Mouse (Mus musculus): ENCODE measurements around the gene Gm48552.

Gm48552 gene

DNA sequence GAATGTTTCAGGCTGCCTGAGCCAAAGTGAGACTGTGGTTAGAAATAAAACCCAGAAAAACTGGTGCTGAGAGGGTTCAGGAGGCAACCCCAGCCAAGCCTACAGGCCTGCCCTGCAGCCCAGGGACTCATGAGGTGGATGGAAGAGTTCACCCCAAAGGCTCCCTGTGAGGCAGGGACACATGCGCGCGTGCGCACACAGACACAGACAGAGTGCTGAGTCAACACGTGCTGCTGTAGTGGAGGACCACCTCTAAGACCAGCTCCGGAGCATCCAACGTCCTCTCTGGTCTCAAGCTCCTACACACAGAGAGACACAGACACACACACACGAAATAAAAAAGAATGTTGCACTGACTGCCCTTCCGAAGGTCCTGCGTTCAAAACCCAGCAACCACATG, 13.5 kb upstream of the Gm48552 start:
- DNase-seq (ENCODE audit: low read depth, low spot score), result no peak
- Histone ChIP-seq H3K27me3 (ENCODE audit: control insufficient read depth, insufficient read depth, low read length, poor library complexity, severe bottlenecking) (no peaks in the 10 kb centered on the region), H3K36me3 (ENCODE audit: control insufficient read depth, insufficient read depth, low read length, poor library complexity, severe bottlenecking) (peaks cover 2% of the 10 kb centered on the region; the same call in 1 of the 2 replicates)

DNA sequence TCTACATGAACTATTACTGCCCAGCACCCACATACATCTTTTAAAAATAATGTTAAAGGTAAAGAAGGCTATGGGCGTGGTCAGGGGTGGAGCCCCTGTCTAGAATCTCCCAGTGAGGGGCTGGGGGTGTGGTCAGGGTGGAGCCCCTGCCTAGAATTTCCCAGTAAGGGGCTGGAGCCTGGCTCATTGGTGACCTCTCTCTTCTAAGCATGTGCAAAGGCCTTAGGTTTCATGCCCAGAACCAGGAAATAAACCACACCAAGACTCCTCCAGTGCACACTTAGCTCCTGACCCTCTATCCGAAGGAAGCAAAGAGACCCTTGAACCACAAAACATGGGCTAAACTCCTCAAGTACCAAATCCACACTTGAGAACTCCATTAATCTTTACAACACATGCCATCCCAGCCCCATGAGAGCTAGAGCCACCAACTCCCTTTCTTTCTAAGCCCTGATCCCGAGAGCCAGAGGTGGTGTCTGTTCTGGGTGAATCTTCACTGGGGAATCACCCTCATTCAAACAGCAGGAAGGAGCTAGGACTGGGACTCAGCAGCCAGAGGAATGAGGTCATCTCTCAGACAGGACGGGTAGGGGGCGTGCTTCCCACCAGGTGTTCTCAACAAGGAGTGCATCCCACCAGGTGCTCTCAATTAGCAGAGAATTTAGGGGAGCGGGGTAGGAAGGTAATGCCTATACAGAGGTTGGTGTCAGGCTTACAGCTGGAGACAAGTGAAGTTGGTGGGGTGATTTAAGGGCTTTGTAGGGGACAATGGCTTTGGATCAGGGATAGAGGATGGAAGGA, 12.0 kb upstream of the Gm48552 start:
- Histone ChIP-seq H3K27me3 (ENCODE audit: control insufficient read depth, insufficient read depth, low read length, poor library complexity, severe bottlenecking) (no peaks in the 10 kb centered on the region), H3K36me3 (ENCODE audit: control insufficient read depth, insufficient read depth, low read length, poor library complexity, severe bottlenecking) (0 out of 2 replicates have a peak, but pooled peaks cover 2% of the 10 kb centered on the region)
- no peak for DNase-seq (ENCODE audit: low read depth, low spot score)

DNA sequence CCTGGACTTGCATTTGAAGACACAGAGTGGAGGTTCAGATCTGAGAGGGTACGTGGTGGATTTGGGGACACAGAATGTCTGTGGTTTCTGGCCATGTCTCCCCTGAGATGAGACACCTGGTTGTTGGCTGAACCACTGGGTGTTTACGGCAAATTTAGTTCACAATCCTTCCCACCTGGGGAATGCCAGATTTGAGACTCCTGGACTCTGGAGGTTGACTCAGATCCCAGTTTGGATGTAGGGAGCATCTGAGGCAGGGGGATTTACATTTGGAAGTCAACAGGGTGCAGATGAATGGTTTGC, 11.5 kb upstream of the Gm48552 start:
- 0 out of 2 replicates have a peak, but pooled peaks cover 2% of the 10 kb centered on the region for H3K36me3 ChIP-seq (ENCODE audit: control insufficient read depth, insufficient read depth, low read length, poor library complexity, severe bottlenecking)
- no peak for DNase-seq (ENCODE audit: low read depth, low spot score)
- H3K27me3 ChIP-seq (ENCODE audit: control insufficient read depth, insufficient read depth, low read length, poor library complexity, severe bottlenecking), result no peaks in the 10 kb centered on the region

DNA sequence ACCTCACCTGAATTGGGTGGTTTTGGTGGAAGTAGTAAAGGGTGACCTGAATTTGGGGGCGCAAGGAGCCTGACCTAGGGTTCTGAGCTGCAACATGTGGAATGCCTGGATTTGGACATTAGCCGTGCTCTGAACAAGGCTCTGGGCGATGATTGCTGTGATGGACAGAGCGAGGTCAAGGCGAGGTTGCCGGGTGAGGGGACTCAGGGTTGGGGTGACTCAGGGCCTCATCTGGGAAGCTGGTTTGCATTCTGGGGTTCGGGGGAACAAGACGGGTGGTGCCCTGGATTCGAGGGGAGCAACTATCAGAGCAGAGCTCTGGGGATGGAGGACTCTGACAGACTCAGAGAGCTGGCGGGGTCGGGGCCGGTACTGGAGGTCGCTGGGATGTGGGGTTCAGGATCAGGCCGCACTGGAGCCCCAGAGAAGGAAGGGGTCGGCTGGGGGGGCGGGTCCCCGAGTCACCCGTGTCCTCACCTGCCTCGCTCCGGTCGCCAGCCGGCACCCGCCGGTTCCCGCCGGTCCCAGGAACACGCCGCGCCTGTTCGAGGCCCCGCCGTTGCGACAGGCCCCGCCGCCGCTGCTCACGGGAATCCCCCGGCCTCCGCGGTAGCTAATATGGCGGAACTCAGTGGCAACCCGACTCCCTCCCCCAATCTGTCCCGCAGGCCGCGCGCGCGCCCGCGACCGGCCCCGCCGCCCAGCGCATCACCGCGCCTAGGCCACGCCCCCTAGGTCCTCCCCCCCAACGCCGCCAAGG, 10.8 kb upstream of the Gm48552 start, which contains the start of gene Fzr1:
Gene Fzr1, minus strand, starts transcription at position 724 of the 760 bp plus-strand sequence.
- no peak for DNase-seq (ENCODE audit: low read depth, low spot score)
- Histone ChIP-seq H3K36me3 (ENCODE audit: control insufficient read depth, insufficient read depth, low read length, poor library complexity, severe bottlenecking) (0 out of 2 replicates have a peak, but pooled peaks cover 2% of the 10 kb centered on the region), H3K27me3 (ENCODE audit: control insufficient read depth, insufficient read depth, low read length, poor library complexity, severe bottlenecking) (no peaks in the 10 kb centered on the region)

DNA sequence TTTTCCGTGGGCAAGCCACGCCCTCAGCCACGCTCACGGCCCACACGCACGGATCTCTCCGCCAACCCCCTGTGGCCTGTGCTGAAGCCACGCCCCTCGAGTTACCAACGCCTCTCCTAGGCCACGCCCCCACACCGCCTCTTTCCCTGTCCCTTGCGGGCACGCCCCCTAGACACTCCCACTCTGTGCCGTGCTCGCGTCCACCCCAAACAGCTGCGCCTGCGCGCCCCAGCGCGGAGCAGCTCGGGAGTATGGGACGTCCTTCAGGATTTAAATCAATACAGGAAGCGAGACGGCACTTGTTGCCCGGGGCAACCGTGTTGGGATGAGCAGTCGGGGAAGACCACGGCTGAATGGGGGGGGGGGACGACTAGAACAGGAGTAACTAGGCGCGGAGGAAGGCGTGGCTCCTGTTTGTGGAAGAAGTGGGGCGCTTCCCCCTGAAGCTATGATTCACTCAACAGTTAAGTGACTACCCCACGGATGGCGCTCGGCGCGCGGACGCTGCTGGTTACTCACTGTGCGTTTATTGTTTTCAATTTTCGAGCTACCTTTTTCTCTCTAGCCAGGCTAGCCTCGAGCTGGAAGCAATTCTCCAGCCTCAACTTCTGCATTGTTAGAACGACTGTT, 10.1 kb upstream of the Gm48552 start:
- peak; percentile 100 for DNase-seq (ENCODE audit: low read depth, low spot score)
- Histone ChIP-seq H3K36me3 (ENCODE audit: control insufficient read depth, insufficient read depth, low read length, poor library complexity, severe bottlenecking) (0 out of 2 replicates have a peak, but pooled peaks cover 2% of the 10 kb centered on the region), H3K27me3 (ENCODE audit: control insufficient read depth, insufficient read depth, low read length, poor library complexity, severe bottlenecking) (no peaks in the 10 kb centered on the region)

DNA sequence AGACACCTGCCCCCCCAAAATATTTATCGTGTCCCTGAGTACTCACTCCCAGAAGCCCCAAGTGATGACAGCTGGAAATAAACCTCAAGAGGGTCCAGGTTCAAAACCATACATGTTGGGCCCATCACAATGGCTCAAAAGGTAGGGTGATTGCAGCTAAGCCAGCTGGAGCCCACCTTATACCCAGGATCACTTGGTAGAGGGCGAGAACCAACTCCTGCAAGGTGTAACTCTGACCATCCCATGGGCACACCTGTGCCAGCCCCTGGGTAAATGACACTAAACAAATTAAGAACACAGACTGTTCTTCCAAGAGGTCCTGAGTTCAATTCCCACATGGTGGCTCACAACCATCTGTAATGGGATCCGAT, 9.6 kb upstream of the Gm48552 start:
- DNase-seq (ENCODE audit: low read depth, low spot score), result no peak
- no peaks in the 10 kb centered on the region for H3K27me3 ChIP-seq (ENCODE audit: control insufficient read depth, insufficient read depth, low read length, poor library complexity, severe bottlenecking)
- H3K36me3 ChIP-seq (ENCODE audit: control insufficient read depth, insufficient read depth, low read length, poor library complexity, severe bottlenecking), result 0 out of 2 replicates have a peak, but pooled peaks cover 2% of the 10 kb centered on the region

DNA sequence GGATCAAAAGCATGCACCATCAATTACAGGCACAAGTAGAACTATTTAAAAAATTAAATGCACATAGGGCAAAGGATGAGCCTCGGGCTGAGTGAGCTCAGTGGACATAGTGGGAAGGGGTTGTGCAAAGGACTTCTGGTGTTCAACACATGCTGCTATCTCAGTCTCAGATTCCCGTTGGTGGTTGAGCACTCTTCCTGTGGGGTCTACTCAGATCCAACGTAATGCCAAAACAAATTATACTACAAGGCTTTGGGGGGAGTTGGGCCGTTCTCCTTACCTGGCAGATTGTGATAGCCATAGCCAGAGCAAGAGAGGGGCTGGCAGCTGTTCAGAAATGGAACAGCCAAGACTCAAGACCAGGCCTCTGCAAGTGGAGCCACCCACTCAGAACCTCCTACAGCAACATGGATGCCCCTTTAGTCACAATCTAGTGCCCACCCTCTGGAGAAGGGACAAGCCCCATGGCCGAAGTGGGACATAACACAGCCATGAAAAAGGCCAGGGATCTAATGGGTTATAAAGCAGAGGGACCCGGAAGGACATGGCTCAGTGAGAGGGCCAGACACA, 8.9 kb upstream of the Gm48552 start:
- DNase-seq (ENCODE audit: low read depth, low spot score), result no peak

DNA sequence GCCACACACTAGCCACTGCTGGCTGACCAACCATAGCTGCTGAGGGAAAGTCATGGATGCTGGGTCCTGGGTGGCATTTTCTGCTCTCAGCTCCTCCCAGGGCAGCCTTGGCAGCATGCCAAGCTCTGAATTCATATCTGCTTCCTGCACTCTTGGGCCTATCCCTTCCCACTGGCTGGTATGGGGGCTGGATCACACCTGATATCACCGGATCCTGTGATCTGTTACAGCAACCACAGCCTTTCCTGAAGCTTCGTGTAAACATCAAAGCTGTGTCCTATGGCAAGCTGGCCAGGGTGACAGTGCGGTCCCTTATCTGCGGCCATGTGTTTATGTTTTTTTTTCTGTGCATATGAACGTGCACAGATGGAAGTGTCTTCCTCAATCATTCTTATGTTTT, 6.8 kb upstream of the Gm48552 start:
- no peak for DNase-seq (ENCODE audit: low read depth, low spot score)
- H3K36me3 ChIP-seq (ENCODE audit: control insufficient read depth, insufficient read depth, low read length, poor library complexity, severe bottlenecking), result 0 out of 2 replicates have a peak, but pooled peaks cover 1% of the 10 kb centered on the region
- H3K27me3 ChIP-seq (ENCODE audit: control insufficient read depth, insufficient read depth, low read length, poor library complexity, severe bottlenecking), result no peaks in the 10 kb centered on the region

More for the DNA sequence above, 8.9 kb upstream of the Gm48552 start:
- H3K36me3 ChIP-seq (ENCODE audit: control insufficient read depth, insufficient read depth, low read length, poor library complexity, severe bottlenecking), result 0 out of 2 replicates have a peak, but pooled peaks cover 2% of the 10 kb centered on the region
- no peaks in the 10 kb centered on the region for H3K27me3 ChIP-seq (ENCODE audit: control insufficient read depth, insufficient read depth, low read length, poor library complexity, severe bottlenecking)

DNA sequence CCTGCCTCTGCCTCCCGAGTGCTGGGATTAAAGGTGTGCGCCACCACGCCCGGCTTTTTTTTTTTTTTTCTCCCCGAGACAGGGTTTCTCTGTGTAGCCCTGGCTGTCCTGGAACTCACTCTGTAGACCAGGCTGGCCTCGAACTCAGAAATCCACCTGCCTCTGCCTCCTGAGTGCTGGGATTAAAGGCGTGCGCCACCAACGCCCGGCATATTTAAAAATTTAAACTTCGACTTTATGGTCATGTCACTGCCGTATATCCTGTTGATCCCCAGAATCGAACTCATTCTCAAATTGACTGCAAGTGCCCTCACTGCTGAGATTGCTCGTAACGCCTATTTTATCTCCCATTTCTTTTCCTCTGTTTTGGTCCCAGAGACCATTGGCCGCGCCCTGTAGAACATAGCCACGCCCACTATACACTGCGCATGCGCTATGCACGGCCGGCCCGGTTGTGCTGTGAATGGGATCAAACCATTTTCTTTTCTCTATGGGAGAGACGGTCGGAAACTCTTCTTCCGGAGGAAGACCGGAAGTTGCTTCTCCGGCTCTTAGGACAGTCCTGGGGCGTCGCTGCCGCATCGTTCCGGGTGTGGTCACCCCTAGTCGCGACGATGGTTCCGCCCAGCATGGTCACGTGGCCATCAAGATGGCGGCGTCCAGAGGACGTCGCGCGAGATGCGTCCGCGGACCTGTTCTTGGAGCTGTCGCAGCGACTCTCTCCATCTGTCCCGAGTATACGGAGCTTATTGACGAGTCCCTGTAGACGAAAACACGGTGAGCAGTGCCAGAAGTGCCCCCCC, 4.8 kb upstream of the Gm48552 start, which contains the start of the genes Dohh and Gm48551:
Gene Dohh, plus strand, starts transcription at position 627 of the 803 bp plus-strand sequence.
Gene Gm48551, plus strand, starts transcription at position 665 of the 803 bp plus-strand sequence.
- H3K36me3 ChIP-seq (ENCODE audit: control insufficient read depth, insufficient read depth, low read length, poor library complexity, severe bottlenecking), result peaks cover 3% of the 10 kb centered on the region; the same call in 1 of the 2 replicates

DNA sequence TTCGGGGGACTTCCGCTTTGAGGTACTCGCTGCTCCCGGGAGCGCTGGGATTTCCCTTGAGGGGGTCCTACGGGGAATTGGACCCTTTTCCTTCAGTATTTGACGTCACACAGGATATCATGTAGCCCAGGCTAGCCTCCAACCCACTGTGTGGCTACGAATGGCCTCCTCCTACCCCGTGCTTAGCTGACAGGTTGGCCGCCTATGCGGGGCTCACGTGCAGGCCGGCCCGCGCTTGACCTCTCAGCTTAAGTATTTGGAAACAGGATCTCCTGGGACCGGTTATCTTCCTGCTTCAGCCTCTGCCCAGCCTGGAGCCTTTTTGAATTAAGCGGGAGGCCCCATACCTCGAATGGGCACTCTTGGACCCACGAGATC, 4.2 kb upstream of the Gm48552 start:
- no peak for DNase-seq (ENCODE audit: low read depth, low spot score)
- Histone ChIP-seq H3K27me3 (ENCODE audit: control insufficient read depth, insufficient read depth, low read length, poor library complexity, severe bottlenecking) (no peaks in the 10 kb centered on the region), H3K36me3 (ENCODE audit: control insufficient read depth, insufficient read depth, low read length, poor library complexity, severe bottlenecking) (peaks cover 3% of the 10 kb centered on the region; the same call in 1 of the 2 replicates)

More for the DNA sequence above, 4.8 kb upstream of the Gm48552 start, which contains the start of the genes Dohh and Gm48551:
- no peaks in the 10 kb centered on the region for H3K27me3 ChIP-seq (ENCODE audit: control insufficient read depth, insufficient read depth, low read length, poor library complexity, severe bottlenecking)
- peak; percentile 99 for DNase-seq (ENCODE audit: low read depth, low spot score)

DNA sequence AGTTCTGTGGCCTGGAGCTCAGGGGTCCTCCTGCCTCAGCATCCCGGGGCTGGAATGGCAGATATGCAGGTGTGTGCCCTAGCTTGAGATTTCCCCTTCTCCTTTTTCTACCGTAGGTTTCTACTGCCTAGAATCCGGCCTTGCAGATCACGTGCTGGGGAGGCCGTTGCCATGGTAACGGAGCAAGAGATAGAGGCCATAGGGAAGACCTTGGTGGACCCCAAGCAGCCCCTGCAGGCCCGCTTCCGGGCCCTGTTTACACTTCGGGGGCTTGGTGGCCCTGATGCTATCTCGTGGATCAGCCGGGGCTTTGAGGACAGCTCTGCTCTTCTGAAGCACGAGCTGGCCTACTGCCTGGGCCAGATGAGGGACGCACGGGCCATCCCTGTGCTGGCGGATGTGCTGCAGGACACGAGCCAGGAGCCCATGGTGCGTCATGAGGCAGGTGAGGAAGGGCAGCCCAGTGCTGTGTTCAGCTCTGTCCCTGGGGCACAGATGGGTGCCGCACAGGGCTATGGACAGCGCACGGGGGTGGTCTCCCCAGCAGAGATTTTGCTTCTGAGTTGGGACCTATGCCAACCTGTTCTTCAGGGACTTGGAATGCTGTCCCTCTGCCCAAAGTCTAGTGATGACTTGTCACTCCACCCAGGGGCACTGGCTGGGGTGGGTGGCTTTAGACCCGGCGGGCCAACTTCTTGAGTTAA, 3.0 kb upstream of the Gm48552 start:
- peaks cover 3% of the 10 kb centered on the region; the same call in 1 of the 2 replicates for H3K36me3 ChIP-seq (ENCODE audit: control insufficient read depth, insufficient read depth, low read length, poor library complexity, severe bottlenecking)

DNA sequence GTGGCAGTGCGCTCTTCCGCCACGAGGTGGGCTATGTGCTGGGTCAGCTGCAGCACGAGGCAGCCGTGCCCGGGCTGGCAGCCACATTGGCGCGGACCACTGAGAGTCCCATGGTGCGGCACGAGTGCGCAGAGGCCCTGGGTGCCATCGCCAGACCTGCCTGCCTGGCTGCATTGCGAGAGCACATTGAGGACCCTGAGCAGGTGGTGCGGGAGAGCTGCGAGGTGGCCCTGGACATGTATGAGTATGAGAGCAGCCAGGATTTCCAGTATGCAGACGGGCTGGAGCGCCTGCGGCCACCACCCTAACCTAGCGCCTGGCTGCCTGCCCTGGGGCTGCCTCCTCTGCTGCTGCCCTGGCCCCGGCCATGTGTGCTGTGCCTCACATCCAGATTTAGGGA, 1.1 kb upstream of the Gm48552 start:
- no peak for DNase-seq (ENCODE audit: low read depth, low spot score)
- peaks cover 3% of the 10 kb centered on the region; the same call in 1 of the 2 replicates for H3K36me3 ChIP-seq (ENCODE audit: control insufficient read depth, insufficient read depth, low read length, poor library complexity, severe bottlenecking)

More for the DNA sequence above, 3.0 kb upstream of the Gm48552 start:
- no peaks in the 10 kb centered on the region for H3K27me3 ChIP-seq (ENCODE audit: control insufficient read depth, insufficient read depth, low read length, poor library complexity, severe bottlenecking)
- no peak for DNase-seq (ENCODE audit: low read depth, low spot score)

DNA sequence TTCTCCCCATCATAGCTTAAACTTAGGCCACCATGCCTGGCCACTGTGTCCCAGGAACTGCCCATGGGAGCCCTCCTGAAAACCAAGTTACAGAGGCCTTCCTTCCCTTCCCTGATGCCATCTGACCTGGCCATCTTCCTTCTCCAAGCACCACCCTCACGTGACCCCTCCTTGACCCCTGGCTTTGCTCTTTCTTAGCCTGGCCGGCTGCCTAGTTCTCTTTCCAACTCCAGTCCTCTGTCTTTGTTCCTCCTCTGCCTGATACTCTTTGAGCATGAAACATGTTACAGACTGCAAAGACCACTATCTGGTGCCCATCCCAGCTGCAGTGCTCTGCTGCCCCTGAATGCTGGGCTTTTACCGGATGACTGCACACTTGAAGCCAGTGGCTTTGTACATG, 568 bp downstream of the Gm48552 start:
- H3K36me3 ChIP-seq (ENCODE audit: control insufficient read depth, insufficient read depth, low read length, poor library complexity, severe bottlenecking), result peaks cover 3% of the 10 kb centered on the region; the same call in 1 of the 2 replicates
- H3K27me3 ChIP-seq (ENCODE audit: control insufficient read depth, insufficient read depth, low read length, poor library complexity, severe bottlenecking), result no peaks in the 10 kb centered on the region
- DNase-seq (ENCODE audit: low read depth, low spot score), result no peak

More for the DNA sequence above, 1.1 kb upstream of the Gm48552 start:
- H3K27me3 ChIP-seq (ENCODE audit: control insufficient read depth, insufficient read depth, low read length, poor library complexity, severe bottlenecking), result no peaks in the 10 kb centered on the region

Measured in splenic B cell, adult 2 months (primary cell).